Mouse (Mus musculus): ENCODE data around the gene Hipk4.
"Not testable (repeated sequence)": the region's sequence is repeated elsewhere in the genome, so short reads cannot be mapped to it uniquely, and the experiment has no call there.

The Hipk4 gene

DNA sequence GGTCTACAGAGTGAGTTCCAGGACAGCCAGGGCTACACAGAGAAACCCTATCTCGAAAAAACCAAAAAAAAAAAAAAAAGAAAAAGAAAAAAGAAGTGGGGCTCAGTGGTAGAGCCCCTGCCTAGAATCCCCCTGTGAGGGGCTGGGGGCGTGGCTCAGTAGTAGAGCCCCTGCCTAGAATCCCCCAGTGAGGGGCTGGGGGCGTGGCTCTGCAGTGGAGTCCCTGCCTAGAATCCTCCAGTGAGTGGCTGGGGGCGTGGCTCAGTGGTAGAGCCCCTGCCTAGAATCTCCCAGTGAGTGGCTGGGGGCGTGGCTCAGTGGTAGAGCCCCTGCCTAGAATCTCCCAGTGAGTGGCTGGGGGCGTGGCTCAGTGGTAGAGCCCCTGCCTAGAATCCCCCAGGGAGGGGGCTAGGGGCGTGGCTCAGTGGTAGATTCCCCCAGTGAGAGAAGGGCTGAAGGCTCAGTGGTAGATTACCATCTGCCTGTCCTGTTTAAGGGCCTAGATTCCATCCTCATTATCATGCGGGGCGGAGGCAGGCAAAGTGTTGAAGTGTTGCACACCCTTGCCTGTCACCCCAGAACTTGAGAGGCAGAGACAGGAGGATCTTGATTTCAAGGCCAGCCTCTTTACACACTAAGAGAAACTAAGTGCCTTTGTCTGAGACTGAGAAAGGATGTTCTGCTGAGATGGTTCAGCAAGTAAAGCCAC lies 28.3 kb upstream of the Hipk4 start:
- in situ Hi-C loops (cut with MseI, MboI), result not testable (repeated sequence)

GRCm38 (mm10) chr7:27499036-27499435 lies 24.0 kb upstream of the Hipk4 start, which contains the start of gene Prx:
Prx (plus strand) TSS chr7:27499324.
- in situ Hi-C loops (cut with MseI, MboI), result no loop called here

- in situ Hi-C loops (cut with MseI, MboI), result no loop called here
Observed at GRCm38 (mm10) chr7:27501620-27502019, 21.4 kb upstream of the Hipk4 start.

DNA sequence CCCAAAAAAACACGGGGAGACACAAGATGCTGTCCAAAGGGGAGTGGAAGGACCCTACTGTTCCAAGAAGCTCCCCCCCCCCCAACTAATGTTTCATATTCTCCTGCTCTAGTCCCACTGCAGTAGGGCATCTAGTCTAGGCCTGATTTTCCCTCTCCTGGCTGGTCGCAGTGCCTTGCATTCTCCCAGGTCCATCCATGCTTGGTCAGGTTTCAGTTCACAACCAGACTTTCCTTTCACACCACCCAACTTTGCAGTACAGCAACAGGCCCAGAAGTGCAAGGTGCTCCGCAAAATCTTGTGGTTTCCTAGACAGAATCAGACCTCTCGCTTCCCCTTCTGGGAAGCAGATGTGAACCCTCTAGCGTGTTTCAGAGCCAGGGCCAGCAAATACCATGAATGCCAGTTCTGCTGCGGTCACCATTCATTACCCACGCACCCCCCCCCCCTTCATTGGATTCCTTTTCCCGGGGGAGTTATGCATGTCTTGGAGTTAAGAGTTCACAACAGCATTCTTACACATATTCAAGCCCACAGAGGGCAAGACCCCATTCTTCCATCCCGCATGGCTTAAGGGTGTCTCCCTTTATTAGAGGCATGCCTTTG lies 16.2 kb upstream of the Hipk4 start:
- in situ Hi-C loops (cut with MseI, MboI), result no loop called here

- in situ Hi-C loops (cut with MseI, MboI), result no loop called here
Observed at GRCm38 (mm10) chr7:27507711-27508647, 15.1 kb upstream of the Hipk4 start.

DNA sequence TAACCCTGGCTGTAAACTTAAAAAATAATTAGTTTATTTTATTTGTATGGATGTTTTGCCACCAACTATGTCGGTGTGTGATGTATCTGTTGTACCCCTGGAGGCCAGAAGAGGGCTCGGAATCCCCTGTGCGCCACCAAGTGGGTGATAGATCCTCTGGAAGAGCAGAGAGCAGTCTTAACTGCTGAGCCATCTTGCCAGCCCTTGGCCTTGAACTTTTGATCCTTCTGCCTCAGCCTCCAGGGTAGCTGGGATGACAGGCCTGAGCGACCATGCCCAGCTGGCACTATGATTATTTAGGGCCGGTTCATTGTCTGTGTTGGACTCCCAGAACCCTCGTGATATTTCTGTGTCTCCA lies 14.4 kb upstream of the Hipk4 start:
- in situ Hi-C loops (cut with MseI, MboI), result no loop called here

DNA sequence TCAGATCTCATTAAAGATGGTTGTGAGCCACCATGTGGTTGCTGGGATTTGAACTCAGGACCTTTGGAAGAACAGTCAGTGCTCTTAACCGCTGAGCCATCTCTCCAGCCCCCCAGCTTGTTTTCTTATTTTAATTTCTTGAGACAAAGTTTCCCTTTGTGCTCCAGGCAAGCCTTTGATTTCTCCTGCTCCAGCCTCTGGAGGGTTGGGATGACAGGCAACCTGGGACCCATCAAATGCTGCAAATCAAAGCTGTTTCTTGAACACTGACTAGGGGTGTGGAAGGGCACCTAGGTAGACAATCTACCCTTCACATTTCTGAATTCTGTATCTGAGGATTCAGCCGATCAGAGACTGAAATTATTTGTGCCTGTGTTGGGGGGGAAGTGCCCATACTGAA lies 12.3 kb upstream of the Hipk4 start:
- in situ Hi-C loops (cut with MseI, MboI), result no loop called here

GRCm38 (mm10) chr7:27514961-27515360 lies 8.1 kb upstream of the Hipk4 start:
- in situ Hi-C loops (cut with MseI, MboI), result no loop called here

DNA sequence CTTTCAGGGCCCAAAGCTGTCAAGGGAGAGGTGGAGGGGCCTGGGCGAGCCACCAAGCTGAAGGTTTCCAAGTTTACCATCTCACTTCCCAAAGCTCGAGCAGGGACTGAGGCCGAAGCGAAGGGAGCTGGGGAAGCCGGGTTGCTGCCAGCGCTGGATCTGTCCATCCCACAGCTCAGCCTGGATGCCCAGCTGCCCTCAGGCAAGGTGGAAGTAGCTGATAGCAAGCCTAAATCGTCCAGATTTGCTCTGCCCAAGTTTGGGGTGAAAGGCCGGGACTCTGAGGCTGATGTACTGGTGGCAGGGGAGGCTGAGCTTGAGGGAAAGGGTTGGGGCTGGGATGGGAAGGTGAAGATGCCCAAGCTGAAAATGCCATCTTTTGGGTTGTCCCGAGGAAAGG lies 4.8 kb upstream of the Hipk4 start:
- in situ Hi-C loops (cut with MseI, MboI), result no loop called here

DNA sequence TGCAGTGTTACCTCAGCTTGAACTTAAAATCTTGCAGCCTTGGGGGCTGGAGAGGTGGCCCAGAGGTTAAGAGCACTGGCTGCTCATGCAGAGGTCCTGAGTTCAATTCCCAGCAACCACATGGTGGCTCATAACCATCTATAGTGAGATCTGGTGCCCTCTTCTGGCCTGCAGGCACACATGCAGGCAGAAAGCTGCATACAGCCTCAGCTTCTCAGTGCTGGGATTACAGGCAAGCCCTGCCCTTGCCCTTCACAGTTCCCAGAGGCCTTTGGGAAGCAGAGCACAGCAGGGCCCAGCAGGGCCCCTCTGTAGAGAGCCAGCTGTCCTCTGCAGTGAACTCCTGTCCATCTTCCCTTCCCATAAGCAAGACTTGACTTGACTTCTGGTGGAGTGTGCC lies 3.0 kb upstream of the Hipk4 start:
- in situ Hi-C loops (cut with MseI, MboI), result no loop called here

DNA sequence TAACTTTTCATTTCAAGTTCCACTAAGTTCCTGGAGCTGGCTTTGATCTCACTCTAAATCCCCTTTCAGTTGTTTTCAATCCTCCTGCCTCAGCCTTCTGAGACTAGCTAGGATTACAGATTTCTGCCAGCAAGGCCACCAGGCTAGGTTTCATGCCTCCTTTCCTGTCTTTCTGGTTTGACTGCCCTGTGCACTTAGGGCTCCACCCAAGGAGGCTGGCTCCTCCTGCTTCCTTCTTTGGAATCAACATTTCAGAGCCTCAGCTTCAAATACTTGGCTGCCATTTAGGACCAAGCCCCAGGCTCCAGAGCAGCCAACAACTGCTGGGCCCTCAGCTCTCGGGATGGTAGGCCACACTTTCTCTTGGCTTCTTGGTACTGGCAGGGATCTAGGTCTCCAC lies 2.5 kb upstream of the Hipk4 start:
- in situ Hi-C loops (cut with MseI, MboI), result no loop called here

DNA sequence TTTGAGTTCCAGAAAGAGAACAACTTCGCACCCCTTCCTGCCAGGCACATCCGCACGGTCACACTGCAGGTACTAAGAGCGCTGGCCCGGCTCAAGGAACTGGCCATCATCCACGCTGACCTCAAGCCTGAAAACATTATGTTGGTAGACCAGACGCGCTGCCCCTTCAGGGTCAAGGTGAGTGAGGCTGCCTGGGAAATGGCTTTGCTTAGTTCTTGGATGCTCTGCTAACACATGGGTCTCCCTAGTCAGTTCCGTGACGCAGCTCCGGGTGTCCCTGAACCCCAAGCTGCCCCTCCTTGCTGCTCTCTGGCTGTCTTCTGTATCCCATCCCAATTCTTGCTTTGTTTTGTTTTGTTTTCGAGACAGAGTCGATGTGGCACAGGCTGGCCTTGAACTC lies 738 bp downstream of the Hipk4 start:
- in situ Hi-C loops (cut with MseI, MboI), result no loop called here

- in situ Hi-C loops (cut with MseI, MboI), result no loop called here
Observed at GRCm38 (mm10) chr7:27526039-27526827, 3.2 kb downstream of the Hipk4 start.

- in situ Hi-C loops (cut with MseI, MboI), result no loop called here
Observed at GRCm38 (mm10) chr7:27529070-27529469, 6.0 kb downstream of the Hipk4 start.

DNA sequence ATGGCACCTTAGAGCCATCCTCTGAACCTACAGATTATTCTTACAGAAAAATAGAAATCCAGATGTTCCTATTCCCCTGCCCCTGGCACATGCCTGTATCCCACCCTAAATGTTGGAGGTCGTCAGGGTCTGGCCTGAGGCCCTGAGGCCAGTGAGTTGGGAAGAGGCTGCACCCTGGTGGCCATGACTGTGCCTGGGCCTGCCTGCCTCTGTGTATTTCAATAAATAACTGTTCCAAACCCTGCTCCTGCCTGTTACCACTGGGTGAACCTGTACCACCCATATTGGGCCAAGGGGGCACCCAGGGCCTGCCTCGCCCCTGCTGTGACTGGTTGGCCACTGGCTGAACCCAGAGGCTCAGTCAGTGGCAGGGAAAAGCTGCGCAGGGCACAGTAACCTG lies 7.9 kb downstream of the Hipk4 start:
- in situ Hi-C loops (cut with MseI, MboI), result no loop called here

DNA sequence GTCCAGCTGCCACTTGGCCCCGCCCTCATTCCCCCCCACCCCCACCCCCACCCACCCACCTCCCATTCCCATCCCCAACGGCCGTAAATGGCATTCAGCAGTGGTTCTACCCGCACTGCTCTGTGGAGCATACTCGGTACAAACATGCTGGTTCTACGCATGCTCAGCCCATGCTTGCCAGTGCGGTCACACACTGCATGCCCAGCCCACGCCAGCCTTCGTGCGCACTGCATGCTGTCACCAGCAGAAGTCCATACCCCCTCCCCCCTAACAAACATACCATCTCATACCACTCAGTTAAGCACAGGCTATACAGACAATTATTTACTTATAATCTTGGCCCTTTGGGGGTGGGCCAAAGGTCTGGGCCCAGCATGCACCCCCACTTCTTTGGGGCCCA lies 8.6 kb downstream of the Hipk4 start:
- in situ Hi-C loops (cut with MseI, MboI), result no loop called here

DNA sequence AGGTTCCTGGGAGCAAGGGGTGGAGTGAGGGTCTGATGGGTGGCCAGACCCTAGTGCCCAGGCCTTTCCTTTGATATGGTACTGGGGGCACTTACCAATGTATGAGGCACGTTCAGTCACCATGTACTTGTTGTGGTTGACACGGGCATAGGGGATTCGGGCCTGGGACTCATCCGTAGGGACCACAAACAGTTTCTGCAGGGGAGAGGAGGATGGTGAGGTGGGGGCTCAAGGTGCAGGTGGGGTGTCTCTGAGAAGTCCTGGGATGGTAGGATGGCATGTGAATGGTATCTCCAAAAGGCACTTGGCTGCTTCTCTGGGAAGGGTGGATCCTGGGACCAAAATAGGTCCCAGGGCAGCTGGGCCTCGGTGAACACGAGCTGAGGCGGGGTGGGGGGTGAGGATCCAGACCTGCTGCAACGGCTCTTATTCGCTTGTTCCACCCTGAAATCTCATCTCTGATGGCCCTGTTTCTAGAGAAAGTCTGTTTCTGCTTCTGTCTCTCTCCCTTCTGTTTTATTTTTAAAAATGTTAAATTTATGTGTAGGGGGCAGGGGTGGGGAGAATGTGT lies 9.5 kb downstream of the Hipk4 start:
- in situ Hi-C loops (cut with MseI, MboI), result no loop called here

- in situ Hi-C loops (cut with MseI, MboI), result no loop called here
Observed at GRCm38 (mm10) chr7:27535386-27535785, 12.3 kb downstream of the Hipk4 start.

- in situ Hi-C loops (cut with MseI, MboI), result no loop called here
Observed at GRCm38 (mm10) chr7:27536618-27537017, 13.6 kb downstream of the Hipk4 start.

- in situ Hi-C loops (cut with MseI, MboI), result no loop called here
Observed at GRCm38 (mm10) chr7:27537998-27538397, 14.9 kb downstream of the Hipk4 start.

- in situ Hi-C loops (cut with MseI, MboI), result no loop called here
Observed at GRCm38 (mm10) chr7:27538797-27539196, 15.7 kb downstream of the Hipk4 start.
